Mouse (Mus musculus) megakaryocyte, embryonic 14.5 days (primary cell): ENCODE measurements at regions not wholly inside any gene's neighbourhood (a gene's known extent, or its start where the extent isn't known, plus 50 kb on each side); places are given as distances from the start of the nearest gene placed in this dataset.

Experiments
- FLI1 ChIP-seq: IDR thresholded peaks from 2 replicates; pipeline ENCODE4 v1.6.1; 2012; ENCODE audit warnings: low read length, inconsistent platforms, mixed read lengths
- GATA1 ChIP-seq: IDR thresholded peaks from 3 replicates; pipeline ENCODE4 v1.6.1; 2012; ENCODE audit warnings: mixed read lengths, low read length, inconsistent platforms, borderline replicate concordance

DNA sequence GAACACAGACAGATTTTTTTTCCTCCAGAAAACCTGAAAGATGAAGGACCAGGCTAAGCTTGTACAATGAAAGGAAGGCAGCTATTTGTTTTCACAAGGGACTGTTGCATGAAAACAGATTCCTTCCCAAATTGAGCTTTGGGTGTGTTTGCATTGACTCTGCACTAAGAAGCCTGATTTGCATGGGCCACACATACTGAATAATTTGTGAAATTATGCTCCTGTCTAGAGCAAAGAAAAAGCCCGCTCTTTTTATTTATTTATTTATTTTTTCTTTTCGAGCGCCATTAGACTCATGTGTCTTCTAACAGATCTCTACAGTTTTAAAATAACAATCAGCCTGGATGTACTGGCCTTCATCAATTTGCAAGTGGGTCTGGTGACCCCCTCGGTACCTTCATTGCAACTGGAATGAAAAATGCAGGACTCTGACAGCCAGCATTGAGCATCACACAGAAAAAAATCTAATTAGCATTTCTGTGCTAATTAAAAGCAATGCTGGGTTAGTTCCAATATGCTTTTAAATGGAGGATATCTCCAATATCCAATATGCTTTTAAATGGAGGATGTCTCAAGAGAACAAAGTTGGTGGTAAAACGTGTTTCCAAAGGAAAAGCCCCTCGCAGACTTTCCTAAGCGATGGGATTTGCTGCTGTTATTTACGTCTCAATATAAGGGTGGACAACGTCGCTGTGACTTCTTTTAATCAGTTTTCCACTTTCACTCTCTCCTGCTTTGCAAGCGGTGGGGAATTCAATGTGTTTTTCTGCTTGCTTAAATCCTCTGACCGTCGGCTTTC is 166.3 kb downstream of the Nedd1 start:
- TF ChIP-seq GATA1 (no peak), FLI1 (no peak)
